Mouse (Mus musculus) brain, embryonic 14.5 days (tissue): ENCODE measurements around the gene March11.

Experiments
- CTCF ChIP-seq: fragments of 200-500 bp; IDR thresholded peaks from 2 replicates; pipeline ENCODE4 v1.5.1; 2012; ENCODE audit warnings: inconsistent platforms, mild to moderate bottlenecking, moderate library complexity, borderline replicate concordance; ENCODE audit not compliant: insufficient read depth, insufficient read length; ENCODE audit errors: extremely low read depth
- POLR2A ChIP-seq: fragments of 200-500 bp; IDR thresholded peaks from 2 replicates; pipeline ENCODE4 v1.6.1; 2012; ENCODE audit warnings: mild to moderate bottlenecking, inconsistent platforms, borderline replicate concordance; ENCODE audit not compliant: poor library complexity, insufficient read depth, insufficient read length, severe bottlenecking; ENCODE audit errors: extremely low read depth

- TF ChIP-seq CTCF (no peak), POLR2A (no peak)
Observed at GRCm38 (mm10) chr15:26340490-26340889, 31.6 kb downstream of the March11 start.
